ENCODE assay signal across 26 mouse cellular contexts in the genomic region with DNA sequence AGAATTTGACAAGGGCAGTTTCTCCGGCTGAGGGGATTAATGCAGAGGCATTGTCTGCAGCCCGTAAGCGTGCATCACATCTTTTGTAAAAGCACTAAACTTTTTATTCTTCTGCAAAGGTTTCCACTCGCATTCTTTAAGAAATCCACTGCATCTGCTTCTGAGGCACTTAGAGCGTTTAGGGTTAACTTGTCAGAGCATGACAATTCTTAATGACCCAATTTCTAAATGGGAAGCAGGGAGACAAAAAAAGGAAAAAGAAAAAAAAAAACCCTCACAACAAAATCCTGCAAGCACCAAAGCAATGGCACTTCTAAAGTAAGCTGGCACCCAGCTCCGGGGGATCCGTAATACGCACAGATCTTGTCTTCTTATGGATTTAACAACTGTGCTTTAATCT. TPM values are rescaled to one million over a fixed set of nuclear protein-coding genes. Genes with fewer than 3 reads are reported as not detected.
DNase-seq lines count a peak whose midpoint lies in the region; ATAC-seq and TF ChIP-seq lines count a peak whose summit lies in the region.
"Had no signal": no experiment of that assay in that cellular context is flagged by ENCODE, and none has a peak within 500 bp of the region (broad histone marks: within the 10 kb centered on the region; RNA-seq: fewer than 3 reads in every experiment).

Gene A730009L09Rik (plus strand): TSS at position 301 of the 400 bp plus-strand sequence.

- no peak within 1 kb of the TSS for H3K9ac ChIP-seq in forebrain, embryonic 13.5 days
- H3K9ac ChIP-seq in forebrain, embryonic 11.5 days (ENCODE audit: low read length): no peak within 1 kb of the TSS
- no peak within 1 kb of the TSS for H3K9ac ChIP-seq in midbrain, embryonic 13.5 days (replicated peaks)
- no peak within 1 kb of the TSS for H3K9ac ChIP-seq in midbrain, postnatal 0 days (replicated peaks; ENCODE audit: low read length, poor library complexity, severe bottlenecking)
- H3K9ac ChIP-seq in stomach, postnatal 0 days (ENCODE audit: low read length): no peak within 1 kb of the TSS
- H3K9ac ChIP-seq: embryonic facial prominence, embryonic 13.5 days; hindbrain, embryonic 15.5 days had no signal

- no peak for ATAC-seq in forebrain, embryonic 13.5 days
- ATAC-seq in forebrain, embryonic 11.5 days (replicated peaks; ENCODE audit: low FRiP score): no peak
- no peak for ATAC-seq in midbrain, embryonic 13.5 days
- ATAC-seq in midbrain, postnatal 0 days (ENCODE audit: low FRiP score): no peak
- no peak for ATAC-seq in stomach, postnatal 0 days (ENCODE audit: low FRiP score, low TSS enrichment)
- ATAC-seq: CD4-positive, CD25-positive, alpha-beta regulatory T cell, adult 4 months; forebrain, embryonic 14.5 days had no signal

- H3K4me1 ChIP-seq in forebrain, embryonic 13.5 days: no peaks in the 10 kb centered on the region
- H3K4me1 ChIP-seq in forebrain, embryonic 11.5 days (replicated peaks; ENCODE audit: control insufficient read depth, insufficient read depth, low read length): no peaks in the 10 kb centered on the region
- H3K4me1 ChIP-seq in midbrain, embryonic 13.5 days (replicated peaks): peaks cover 5% of the 10 kb centered on the region
- peaks cover 5% of the 10 kb centered on the region; the same call in 1 of the 2 replicates for H3K4me1 ChIP-seq in midbrain, postnatal 0 days (ENCODE audit: insufficient read depth, low read length)
- H3K4me1 ChIP-seq in stomach, postnatal 0 days (replicated peaks; ENCODE audit: control insufficient read depth, insufficient read depth): no peaks in the 10 kb centered on the region
- H3K4me1 ChIP-seq: embryonic facial prominence, embryonic 13.5 days; heart, embryonic 10.5 days; hindbrain, embryonic 15.5 days had no signal

- no peak within 1 kb of the TSS for H3K4me3 ChIP-seq in forebrain, embryonic 13.5 days
- H3K4me3 ChIP-seq in forebrain, embryonic 11.5 days (ENCODE audit: low read depth, low read length): no peak within 1 kb of the TSS
- 0 out of 2 replicates have a peak within 1 kb of the TSS, but pooled peaks have one; percentile 8 for H3K4me3 ChIP-seq in midbrain, embryonic 13.5 days (replicated peaks)
- H3K4me3 ChIP-seq in midbrain, postnatal 0 days (ENCODE audit: low read depth, low read length): peak within 1 kb of the TSS; percentile 18; the same call in 1 of the 2 replicates
- H3K4me3 ChIP-seq in stomach, postnatal 0 days (ENCODE audit: low read depth, low read length): no peak within 1 kb of the TSS
- H3K4me3 ChIP-seq: embryonic facial prominence, embryonic 13.5 days; heart, embryonic 10.5 days; hindbrain, embryonic 15.5 days had no signal

- H3K27me3 ChIP-seq in forebrain, embryonic 13.5 days: no peaks in the 10 kb centered on the region
- H3K27me3 ChIP-seq in forebrain, embryonic 11.5 days (ENCODE audit: control insufficient read depth, insufficient read depth, low read length): no peaks in the 10 kb centered on the region
- no peaks in the 10 kb centered on the region for H3K27me3 ChIP-seq in midbrain, embryonic 13.5 days
- no peaks in the 10 kb centered on the region for H3K27me3 ChIP-seq in midbrain, postnatal 0 days (ENCODE audit: insufficient read depth, low read length)
- no peaks in the 10 kb centered on the region for H3K27me3 ChIP-seq in stomach, postnatal 0 days (ENCODE audit: control insufficient read depth, insufficient read depth, low read length)
- H3K27me3 ChIP-seq: embryonic facial prominence, embryonic 13.5 days; hindbrain, embryonic 15.5 days had no signal

- TF ChIP-seq CTCF in brain, embryonic 14.5 days (IDR thresholded peaks at IDR 0.05; ENCODE audit: borderline replicate concordance, extremely low read depth, insufficient read depth, insufficient read length): no peak
- no peak for TF ChIP-seq CTCF in midbrain, postnatal 0 days (IDR thresholded peaks at IDR 0.05)
- TF ChIP-seq CTCF in stomach, postnatal 0 days (IDR thresholded peaks at IDR 0.05; ENCODE audit: low read depth): no peak

- no peak for DNase-seq in forebrain, embryonic 11.5 days (ENCODE audit: low spot score)
- DNase-seq in brain, embryonic 14.5 days (ENCODE audit: low read depth): peak; percentile 37
- DNase-seq in midbrain, postnatal 0 days (ENCODE audit: low spot score): no peak
- DNase-seq in gastrocnemius, postnatal 36 days: no peak
- no peak for DNase-seq in stomach, postnatal 0 days (ENCODE audit: low spot score)
- no peak for DNase-seq in heart, postnatal 10 days
- DNase-seq: adrenal gland, postnatal 14 days; B cell, adult 2 months; cerebellum, adult 18-20 months; cerebellum, adult 9-11 months; cerebellum, postnatal 36 days; gastrocnemius, postnatal 25 days; heart, adult 18-20 months; heart, postnatal 14 days had no signal

- no peak for TF ChIP-seq POLR2A in brain, embryonic 14.5 days (IDR thresholded peaks at IDR 0.05; ENCODE audit: borderline replicate concordance, extremely low read depth, insufficient read depth, insufficient read length, poor library complexity, severe bottlenecking)

- intact Hi-C loops in gastrocnemius, postnatal 36 days (cut with DNase I): no loop called here
- intact Hi-C loops in heart, postnatal 10 days (cut with DNase I): no loop called here

- peak within 1 kb of the TSS; percentile 21 for H3K4me2 ChIP-seq in forebrain, embryonic 13.5 days
- no peak within 1 kb of the TSS for H3K4me2 ChIP-seq in forebrain, embryonic 11.5 days (ENCODE audit: low read depth, low read length, severe bottlenecking)
- H3K4me2 ChIP-seq in midbrain, embryonic 13.5 days (replicated peaks): peak within 1 kb of the TSS; percentile 36
- H3K4me2 ChIP-seq in midbrain, postnatal 0 days (ENCODE audit: low read depth, low read length, poor library complexity, severe bottlenecking): peak within 1 kb of the TSS; percentile 36
- no peak within 1 kb of the TSS for H3K4me2 ChIP-seq in stomach, postnatal 0 days (replicated peaks; ENCODE audit: low read depth)
- H3K4me2 ChIP-seq: embryonic facial prominence, embryonic 13.5 days; hindbrain, embryonic 15.5 days had no signal

- H3K36me3 ChIP-seq in forebrain, embryonic 13.5 days (ENCODE audit: poor library complexity, severe bottlenecking): no peaks in the 10 kb centered on the region
- no peaks in the 10 kb centered on the region for H3K36me3 ChIP-seq in forebrain, embryonic 11.5 days (ENCODE audit: control insufficient read depth, insufficient read depth, low read length)
- no peaks in the 10 kb centered on the region for H3K36me3 ChIP-seq in midbrain, embryonic 13.5 days
- H3K36me3 ChIP-seq in midbrain, postnatal 0 days (ENCODE audit: insufficient read depth, low read length): no peaks in the 10 kb centered on the region
- no peaks in the 10 kb centered on the region for H3K36me3 ChIP-seq in stomach, postnatal 0 days (ENCODE audit: control insufficient read depth, insufficient read depth, low read length)
- H3K36me3 ChIP-seq: embryonic facial prominence, embryonic 13.5 days; G1E; heart, embryonic 10.5 days; hindbrain, embryonic 15.5 days had no signal

- no peaks in the 10 kb centered on the region for H3K9me3 ChIP-seq in forebrain, embryonic 13.5 days (replicated peaks)
- no peaks in the 10 kb centered on the region for H3K9me3 ChIP-seq in forebrain, embryonic 11.5 days (ENCODE audit: control insufficient read depth, low read length)
- H3K9me3 ChIP-seq in midbrain, embryonic 13.5 days: no peaks in the 10 kb centered on the region
- H3K9me3 ChIP-seq in midbrain, postnatal 0 days (ENCODE audit: low read length): no peaks in the 10 kb centered on the region
- H3K9me3 ChIP-seq in stomach, postnatal 0 days (ENCODE audit: control insufficient read depth, low read length): no peaks in the 10 kb centered on the region
- H3K9me3 ChIP-seq: embryonic facial prominence, embryonic 13.5 days; heart, embryonic 10.5 days; hindbrain, embryonic 15.5 days had no signal

- no peak for TF ChIP-seq EP300 in stomach, postnatal 0 days (optimal IDR thresholded peaks at IDR 0.05)

- 6% methylated on average over 8 of the region's 8 CpGs for WGBS in forebrain, embryonic 13.5 days
- 21% methylated on average over 8 of the region's 8 CpGs for WGBS in forebrain, embryonic 11.5 days
- 9% methylated on average over 8 of the region's 8 CpGs for WGBS in midbrain, embryonic 13.5 days
- WGBS in midbrain, postnatal 0 days: 18% methylated on average over 8 of the region's 8 CpGs
- WGBS in stomach, postnatal 0 days: 80% methylated on average over 8 of the region's 8 CpGs

- H3K27ac ChIP-seq in forebrain, embryonic 13.5 days: no peak within 1 kb of the TSS
- no peak within 1 kb of the TSS for H3K27ac ChIP-seq in forebrain, embryonic 11.5 days (ENCODE audit: low read depth, low read length)
- H3K27ac ChIP-seq in midbrain, embryonic 13.5 days: no peak within 1 kb of the TSS
- no peak within 1 kb of the TSS for H3K27ac ChIP-seq in midbrain, postnatal 0 days (ENCODE audit: low read depth, low read length)
- no peak within 1 kb of the TSS for H3K27ac ChIP-seq in stomach, postnatal 0 days (replicated peaks)
- H3K27ac ChIP-seq: embryonic facial prominence, embryonic 13.5 days; heart, embryonic 10.5 days; hindbrain, embryonic 15.5 days had no signal

RNA-seq across cellular contexts. Expression of gene A730009L09Rik, which starts in this region (rescaled TPM):
- polyA plus RNA-seq in forebrain, embryonic 13.5 days (2015; fragmentation: Nextera tagmentation; extraction: Ambion mirVana): not detected in 2 replicates
- not detected in 2 replicates for polyA plus RNA-seq in forebrain, embryonic 11.5 days (2014; fragmentation: Nextera tagmentation; extraction: Ambion mirVana)
- 0.04 TPM in 2 replicates for polyA plus RNA-seq in brain, embryonic 14.5 days (2012; rRNA removed)
- polyA plus RNA-seq in midbrain, embryonic 13.5 days (2015; fragmentation: Nextera tagmentation; extraction: Ambion mirVana): 0.05 TPM in 1 of 2 replicates, not detected in the other
- 0.19 and 0.60 TPM in 2 replicates for total RNA-seq in midbrain, postnatal 0 days (2014; rRNA removed)
- polyA plus RNA-seq in midbrain, postnatal 0 days (2015; fragmentation: Nextera tagmentation; extraction: Ambion mirVana): 0.14 and 0.15 TPM in 2 replicates
- total RNA-seq in gastrocnemius, postnatal 36 days (2021): not detected
- polyA plus RNA-seq in stomach, postnatal 0 days (2015; fragmentation: Nextera tagmentation; extraction: Ambion mirVana): not detected in 2 replicates
- total RNA-seq in heart, postnatal 10 days (2021): not detected
- total RNA-seq: adrenal gland, postnatal 14 days; gastrocnemius, adult 18-20 months; gastrocnemius, postnatal 25 days; heart, adult 18-20 months; heart, postnatal 14 days; hematopoietic stem cell, adult 5-6 weeks had no signal
- polyA plus RNA-seq: CD4-positive, CD25-positive, alpha-beta regulatory T cell, adult 4 months; embryonic facial prominence, embryonic 13.5 days; forebrain, embryonic 14.5 days; G1E; heart, embryonic 10.5 days; heart, embryonic 14.5 days; intestine, embryonic 14.5 days had no signal

Comparison
In these comparisons a context has a peak if more than half of its experiments do, and no peak if none do; other contexts are left out.
1. H3K4me2 ChIP-seq: peak in forebrain, embryonic 13.5 days (single experiment), midbrain, embryonic 13.5 days (single experiment) and midbrain, postnatal 0 days (single experiment); none in forebrain, embryonic 11.5 days (single experiment) and stomach, postnatal 0 days (single experiment).
2. Peak in DNase-seq in brain, embryonic 14.5 days; RNA of the gene not detected or under 1 TPM.
3. H3K4me3 ChIP-seq: peak in midbrain, embryonic 13.5 days (single experiment) and midbrain, postnatal 0 days (single experiment); none in forebrain, embryonic 13.5 days (single experiment), forebrain, embryonic 11.5 days (single experiment) and stomach, postnatal 0 days (single experiment).